Mouse (Mus musculus): Measurements from ENCODE around the gene Rev3l. TPM values are rescaled to one million over a fixed set of nuclear protein-coding genes. Genes with fewer than 3 reads are reported as not detected.
A peak's percentile ranks its signal among the peaks of the same experiment; 100 is the strongest.

Gene Rev3l
- polyA plus RNA-seq, 1 experiment from 2014 or later: 64.1 TPM

DNA sequence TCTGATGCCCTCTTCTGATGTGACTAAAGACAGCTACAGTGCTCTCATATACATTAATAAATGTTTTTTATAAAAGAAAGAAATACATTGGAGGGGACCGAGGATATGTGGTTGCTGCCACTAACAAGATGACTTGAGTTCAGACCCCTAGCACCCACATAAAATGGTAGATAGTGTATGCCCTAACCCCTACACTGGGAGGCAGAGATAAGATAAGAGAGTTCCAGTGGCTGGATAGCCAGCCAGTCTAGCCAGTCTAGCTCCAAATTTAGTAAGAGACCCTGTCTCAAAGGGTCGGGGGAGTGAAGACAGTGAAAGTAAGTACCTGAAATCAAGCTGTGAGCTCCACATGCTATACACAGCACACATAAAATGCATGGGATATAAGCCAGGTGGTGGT is 133.6 kb downstream of the Rev3l start:
- 88% methylated on average over 2 of the region's 2 CpGs for WGBS
- no peak overlapping the region for H3K4me3 ChIP-seq (replicated peaks; ENCODE audit: low read depth, low read length)
- no peak for ATAC-seq (ENCODE audit: low FRiP score, low TSS enrichment)

GRCm38 (mm10) chr10:39888621-39889020 is 156.7 kb downstream of the Rev3l start:
- Histone ChIP-seq H3K4me3 (replicated peaks; ENCODE audit: low read depth, low read length) (no peak overlapping the region), H3K27me3 (ENCODE audit: control insufficient read depth, insufficient read depth, low read length) (no peaks in the 10 kb centered on the region), H3K4me1 (ENCODE audit: control insufficient read depth, insufficient read depth, low read length) (no peaks in the 10 kb centered on the region), H3K4me2 (ENCODE audit: low read length) (no peak overlapping the region), H3K9ac (replicated peaks; ENCODE audit: low read length) (no peak overlapping the region), H3K9me3 (ENCODE audit: control insufficient read depth, low read length) (no peaks in the 10 kb centered on the region), H3K27ac (replicated peaks; ENCODE audit: low read depth, low read length) (no peak overlapping the region), H3K36me3 (ENCODE audit: control insufficient read depth, insufficient read depth, low read length) (peaks cover 6% of the 10 kb centered on the region)
- 78% methylated on average over 3 of the region's 3 CpGs for WGBS
- DNase-seq: no peak
- no peak for ATAC-seq (ENCODE audit: low FRiP score, low TSS enrichment)

More for the DNA sequence above, 133.6 kb downstream of the Rev3l start:
- no peak for DNase-seq
- H3K27ac ChIP-seq (replicated peaks; ENCODE audit: low read depth, low read length): no peak overlapping the region
- H3K27me3 ChIP-seq (ENCODE audit: control insufficient read depth, insufficient read depth, low read length): no peaks in the 10 kb centered on the region
- H3K4me2 ChIP-seq (ENCODE audit: low read length): no peak overlapping the region
- H3K9me3 ChIP-seq (ENCODE audit: control insufficient read depth, low read length): no peaks in the 10 kb centered on the region
- H3K36me3 ChIP-seq (ENCODE audit: control insufficient read depth, insufficient read depth, low read length): peaks cover 78% of the 10 kb centered on the region
- no peaks in the 10 kb centered on the region for H3K4me1 ChIP-seq (ENCODE audit: control insufficient read depth, insufficient read depth, low read length)
- no peak overlapping the region for H3K9ac ChIP-seq (replicated peaks; ENCODE audit: low read length)

GRCm38 (mm10) chr10:39893702-39894697 is 162.1 kb downstream of the Rev3l start:
- peaks cover 9% of the 10 kb centered on the region; the same call in 1 of the 2 replicates for H3K4me1 ChIP-seq (ENCODE audit: control insufficient read depth, insufficient read depth, low read length)
- H3K27me3 ChIP-seq (ENCODE audit: control insufficient read depth, insufficient read depth, low read length): no peaks in the 10 kb centered on the region
- no peak overlapping the region for H3K9ac ChIP-seq (replicated peaks; ENCODE audit: low read length)
- no peak overlapping the region for H3K4me3 ChIP-seq (replicated peaks; ENCODE audit: low read depth, low read length)
- no peak overlapping the region for H3K27ac ChIP-seq (replicated peaks; ENCODE audit: low read depth, low read length)
- H3K9me3 ChIP-seq (ENCODE audit: control insufficient read depth, low read length): no peaks in the 10 kb centered on the region
- WGBS: 74% methylated on average over 11 of the region's 11 CpGs
- ATAC-seq (ENCODE audit: low FRiP score, low TSS enrichment) (no peak), DNase-seq (no peak)
- H3K36me3 ChIP-seq (ENCODE audit: control insufficient read depth, insufficient read depth, low read length): peaks cover 6% of the 10 kb centered on the region
- no peak overlapping the region for H3K4me2 ChIP-seq (ENCODE audit: low read length)

DNA sequence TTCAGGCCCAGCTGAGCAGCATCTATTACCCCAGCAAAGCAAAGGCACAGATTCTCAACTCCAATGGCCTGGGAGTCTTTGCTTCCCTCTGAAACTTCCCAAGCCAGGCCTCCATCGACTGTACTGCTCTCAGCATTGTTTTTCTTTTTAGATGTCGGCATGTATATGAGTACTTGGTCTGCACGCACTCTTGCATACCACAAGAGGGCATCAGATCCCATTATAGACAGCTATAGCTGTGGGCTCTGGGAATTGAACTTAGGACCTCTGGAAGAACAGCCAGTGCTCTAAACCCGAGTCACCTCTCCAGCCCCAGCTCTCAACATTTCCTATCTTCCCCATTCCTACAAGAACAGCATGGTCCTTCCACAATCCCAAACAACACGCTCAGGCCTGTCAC is 164.6 kb downstream of the Rev3l start:
- DNase-seq (no peak), ATAC-seq (ENCODE audit: low FRiP score, low TSS enrichment) (no peak)
- no peak overlapping the region for H3K9ac ChIP-seq (replicated peaks; ENCODE audit: low read length)
- H3K27me3 ChIP-seq (ENCODE audit: control insufficient read depth, insufficient read depth, low read length): no peaks in the 10 kb centered on the region
- H3K4me1 ChIP-seq (ENCODE audit: control insufficient read depth, insufficient read depth, low read length): peaks cover 13% of the 10 kb centered on the region; the same call in 1 of the 2 replicates
- peaks cover 6% of the 10 kb centered on the region for H3K36me3 ChIP-seq (ENCODE audit: control insufficient read depth, insufficient read depth, low read length)
- no peak overlapping the region for H3K4me2 ChIP-seq (ENCODE audit: low read length)
- WGBS: 85% methylated on average over 5 of the region's 5 CpGs
- no peaks in the 10 kb centered on the region for H3K9me3 ChIP-seq (ENCODE audit: control insufficient read depth, low read length)
- no peak overlapping the region for H3K27ac ChIP-seq (replicated peaks; ENCODE audit: low read depth, low read length)
- H3K4me3 ChIP-seq (replicated peaks; ENCODE audit: low read depth, low read length): no peak overlapping the region

- under 1% methylated on average over 41 of the region's 41 CpGs for WGBS
- H3K4me1 ChIP-seq (ENCODE audit: control insufficient read depth, insufficient read depth, low read length): peaks cover 13% of the 10 kb centered on the region; the same call in 1 of the 2 replicates
- no peaks in the 10 kb centered on the region for H3K36me3 ChIP-seq (ENCODE audit: control insufficient read depth, insufficient read depth, low read length)
- peak within 1 kb of the TSS; percentile 94 for H3K4me2 ChIP-seq (ENCODE audit: low read length)
- H3K4me3 ChIP-seq (replicated peaks; ENCODE audit: low read depth, low read length): peak within 1 kb of the TSS; percentile 76
- H3K9ac ChIP-seq (replicated peaks; ENCODE audit: low read length): peak within 1 kb of the TSS; percentile 86
- ATAC-seq (ENCODE audit: low FRiP score, low TSS enrichment) (peak; percentile 98), DNase-seq (peak; percentile 97)
- H3K9me3 ChIP-seq (ENCODE audit: control insufficient read depth, low read length): no peaks in the 10 kb centered on the region
- no peaks in the 10 kb centered on the region for H3K27me3 ChIP-seq (ENCODE audit: control insufficient read depth, insufficient read depth, low read length)
- peak within 1 kb of the TSS; percentile 86 for H3K27ac ChIP-seq (replicated peaks; ENCODE audit: low read depth, low read length)
These were observed 167.0 kb downstream of the Rev3l start, which contains the start of gene Mfsd4b4 for GRCm38 (mm10) chr10:39898874-39899371. Mfsd4b4 (minus strand) TSS chr10:39899238.

- H3K4me1 ChIP-seq (ENCODE audit: control insufficient read depth, insufficient read depth, low read length): 0 out of 2 replicates have a peak, but pooled peaks cover 3% of the 10 kb centered on the region
- no peaks in the 10 kb centered on the region for H3K27me3 ChIP-seq (ENCODE audit: control insufficient read depth, insufficient read depth, low read length)
- no peak overlapping the region for H3K4me3 ChIP-seq (replicated peaks; ENCODE audit: low read depth, low read length)
- H3K9me3 ChIP-seq (ENCODE audit: control insufficient read depth, low read length): no peaks in the 10 kb centered on the region
- no peak overlapping the region for H3K4me2 ChIP-seq (ENCODE audit: low read length)
- H3K36me3 ChIP-seq (ENCODE audit: control insufficient read depth, insufficient read depth, low read length): no peaks in the 10 kb centered on the region
- 73% methylated on average over 3 of the region's 3 CpGs for WGBS
- H3K9ac ChIP-seq (replicated peaks; ENCODE audit: low read length): no peak overlapping the region
- H3K27ac ChIP-seq (replicated peaks; ENCODE audit: low read depth, low read length): no peak overlapping the region
- no peak for DNase-seq
- no peak for ATAC-seq (ENCODE audit: low FRiP score, low TSS enrichment)
These were observed 172.3 kb downstream of the Rev3l start for GRCm38 (mm10) chr10:39904191-39904590.

DNA sequence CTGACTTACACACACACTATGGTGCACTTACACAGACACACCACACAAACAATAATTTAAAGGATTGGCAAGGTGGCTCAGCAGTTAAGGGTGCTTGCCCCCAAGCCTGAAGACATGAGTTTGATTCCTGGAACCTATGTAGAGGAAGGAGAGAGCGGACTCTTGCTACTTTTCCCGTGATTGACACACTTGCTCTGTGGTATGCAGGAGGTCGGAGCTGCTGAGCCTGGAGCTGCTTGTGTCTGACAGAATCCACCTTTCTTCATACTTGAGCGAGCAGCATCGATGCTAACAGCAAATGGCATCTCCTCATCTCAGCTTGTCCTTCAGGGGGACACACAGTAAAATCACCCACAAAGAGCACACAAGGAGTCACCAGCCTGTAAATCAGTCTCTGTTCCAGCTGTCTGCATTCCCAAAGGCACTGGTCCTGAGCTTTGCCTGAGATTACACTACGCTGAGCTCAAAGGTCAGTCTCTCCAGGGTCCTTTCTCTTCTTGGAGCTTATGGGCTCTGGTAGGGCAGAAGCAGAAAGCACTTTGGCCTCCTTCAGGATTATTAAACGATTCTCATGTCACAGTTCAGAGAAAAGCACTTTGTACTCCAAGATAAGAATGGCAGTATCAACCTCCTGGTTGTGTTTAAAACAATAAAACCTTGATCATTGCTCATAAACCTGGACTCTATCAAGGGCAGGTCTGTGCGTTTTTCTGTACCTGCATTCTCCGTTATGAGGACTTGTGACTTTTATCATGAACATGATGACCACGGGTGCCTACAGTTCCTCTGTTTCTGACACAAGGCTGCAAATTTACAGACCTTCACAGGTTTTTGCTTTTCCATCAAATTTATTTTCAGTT is 175.1 kb downstream of the Rev3l start:
- Histone ChIP-seq H3K9me3 (ENCODE audit: control insufficient read depth, low read length) (no peaks in the 10 kb centered on the region), H3K27me3 (ENCODE audit: control insufficient read depth, insufficient read depth, low read length) (no peaks in the 10 kb centered on the region), H3K4me2 (ENCODE audit: low read length) (no peak overlapping the region), H3K4me3 (replicated peaks; ENCODE audit: low read depth, low read length) (no peak overlapping the region), H3K4me1 (ENCODE audit: control insufficient read depth, insufficient read depth, low read length) (no peaks in the 10 kb centered on the region), H3K36me3 (ENCODE audit: control insufficient read depth, insufficient read depth, low read length) (no peaks in the 10 kb centered on the region), H3K9ac (replicated peaks; ENCODE audit: low read length) (no peak overlapping the region), H3K27ac (replicated peaks; ENCODE audit: low read depth, low read length) (no peak overlapping the region)
- no peak for DNase-seq
- no peak for ATAC-seq (ENCODE audit: low FRiP score, low TSS enrichment)
- WGBS: 79% methylated on average over 10 of the region's 10 CpGs

GRCm38 (mm10) chr10:39908768-39909441 is 177.0 kb downstream of the Rev3l start:
- H3K9me3 ChIP-seq (ENCODE audit: control insufficient read depth, low read length): no peaks in the 10 kb centered on the region

More at GRCm38 (mm10) chr10:39908768-39909441, 177.0 kb downstream of the Rev3l start:
- Histone ChIP-seq H3K27ac (replicated peaks; ENCODE audit: low read depth, low read length) (no peak overlapping the region), H3K9ac (replicated peaks; ENCODE audit: low read length) (no peak overlapping the region), H3K36me3 (ENCODE audit: control insufficient read depth, insufficient read depth, low read length) (no peaks in the 10 kb centered on the region), H3K4me1 (ENCODE audit: control insufficient read depth, insufficient read depth, low read length) (no peaks in the 10 kb centered on the region), H3K4me2 (ENCODE audit: low read length) (no peak overlapping the region), H3K4me3 (replicated peaks; ENCODE audit: low read depth, low read length) (no peak overlapping the region), H3K27me3 (ENCODE audit: control insufficient read depth, insufficient read depth, low read length) (no peaks in the 10 kb centered on the region)
- ATAC-seq (ENCODE audit: low FRiP score, low TSS enrichment): no peak
- no peak for DNase-seq
- WGBS: 83% methylated on average over 13 of the region's 13 CpGs

All from midbrain, embryonic 14.5 days (tissue).